Mouse (Mus musculus) B cell, adult 67 days (primary cell): ENCODE results near the gene Gm21915. TPM values are rescaled to one million over a fixed set of nuclear protein-coding genes. Genes with fewer than 3 reads are reported as not detected.

Experiments
- total RNA-seq, 2 experiments: library from RNA; stranded (reverse); gene quantifications; 4 replicates each; pipeline ENCODE4 v1.2.4; 2023

Gm21915 gene
- not detected for total RNA-seq

GRCm38 (mm10) chr9:40670313-40670712, at the start of gene Gm21915:
Gene Gm21915, plus strand, starts transcription at chr9:40670613.

GRCm38 (mm10) chr9:40685801-40686420, 15.5 kb downstream of the Gm21915 start, which contains the start of gene Clmp:
Gene Clmp, plus strand, starts transcription at chr9:40685962.

Other genes starting within 250 kb of the Gm21915 start
- 10 to 100 TPM; 25.3 to 28.3 TPM for gene Gramd1b, start 139.2 kb upstream of the Gm21915 start, total RNA-seq
- under 1 TPM; 0.18 to 0.26 TPM for gene Clmp, start 15.3 kb downstream of the Gm21915 start, total RNA-seq
- 1,000 to 10,000 TPM; 1,067 to 1,937 TPM for gene Hspa8, start 130.4 kb downstream of the Gm21915 start, total RNA-seq
- gene Bsx, start 203.5 kb downstream of the Gm21915 start, total RNA-seq: not detected